Mouse (Mus musculus): ENCODE results near the gene Clic5.

- no peak for TF ChIP-seq TAL1 (IDR thresholded peaks at IDR 0.05; ENCODE audit: low read length)
- TF ChIP-seq GATA1 (IDR thresholded peaks at IDR 0.05; ENCODE audit: low read length) = no peak
Observed at GRCm38 (mm10) chr17:44199158-44199557, 10.8 kb downstream of the Clic5 start.

Measured in erythroblast, embryonic 14.5 days (primary cell).